Mouse (Mus musculus) intestine, embryonic 15.5 days (tissue): Measurements from ENCODE around the gene Ager. TPM values are rescaled to one million over a fixed set of nuclear protein-coding genes. Genes with fewer than 3 reads are reported as not detected.

Source experiments
- ATAC-seq: fragments of 200-750 bp; cut with Nextera tagmentation; 2 replicates; pipeline ENCODE4 v1.8.0; 2017; ENCODE audit warnings: moderate TSS enrichment, moderate library complexity
- H3K27ac ChIP-seq: fragments of 300-500 bp; sonication (generic); 2 replicates; pipeline ENCODE4 v1.5.1; 2015; ENCODE audit warnings: mild to moderate bottlenecking, inconsistent platforms
- H3K27me3 ChIP-seq: fragments of 300-500 bp; sonication (generic); replicated peaks from 2 replicates; pipeline ENCODE4 v1.6.1; 2015; ENCODE audit warnings: inconsistent platforms
- H3K36me3 ChIP-seq: fragments of 300-500 bp; sonication (generic); 2 replicates; pipeline ENCODE4 v1.6.1; 2015; ENCODE audit warnings: inconsistent platforms
- H3K4me1 ChIP-seq: fragments of 300-500 bp; sonication (generic); replicated peaks from 2 replicates; pipeline ENCODE4 v1.6.1; 2015; ENCODE audit warnings: inconsistent platforms
- H3K4me2 ChIP-seq: fragments of 300-500 bp; sonication (generic); replicated peaks from 2 replicates; pipeline ENCODE4 v1.6.1; 2015; ENCODE audit warnings: mild to moderate bottlenecking, inconsistent platforms
- H3K4me3 ChIP-seq: fragments of 300-500 bp; sonication (generic); replicated peaks from 2 replicates; pipeline ENCODE4 v1.5.1; 2015; ENCODE audit warnings: inconsistent platforms
- H3K9ac ChIP-seq: fragments of 300-500 bp; sonication (generic); 2 replicates; pipeline ENCODE4 v1.6.1; 2015; ENCODE audit warnings: inconsistent platforms
- H3K9me3 ChIP-seq: fragments of 300-500 bp; sonication (generic); 2 replicates; pipeline ENCODE4 v1.6.1; 2016; ENCODE audit warnings: inconsistent platforms
- WGBS: fragments of 180-500 bp; shearing (Covaris S2); methylation state at CpG from one replicate; pipeline ENCODE4 v1.1.7; 2015; 5-methylcytosine and 5-hydroxymethylcytosine counted together
- polyA plus RNA-seq: library from polyadenylated mRNA; unstranded; fragments of >200 nt; fragmentation: Nextera tagmentation; extraction: Ambion mirVana; gene quantifications from 2 replicates; pipeline ENCODE4 v1.2.1, GENCODE M21; 2015

The Ager gene
- polyA plus RNA-seq, 1 experiment from 2014 or later, result 2.7 TPM

DNA sequence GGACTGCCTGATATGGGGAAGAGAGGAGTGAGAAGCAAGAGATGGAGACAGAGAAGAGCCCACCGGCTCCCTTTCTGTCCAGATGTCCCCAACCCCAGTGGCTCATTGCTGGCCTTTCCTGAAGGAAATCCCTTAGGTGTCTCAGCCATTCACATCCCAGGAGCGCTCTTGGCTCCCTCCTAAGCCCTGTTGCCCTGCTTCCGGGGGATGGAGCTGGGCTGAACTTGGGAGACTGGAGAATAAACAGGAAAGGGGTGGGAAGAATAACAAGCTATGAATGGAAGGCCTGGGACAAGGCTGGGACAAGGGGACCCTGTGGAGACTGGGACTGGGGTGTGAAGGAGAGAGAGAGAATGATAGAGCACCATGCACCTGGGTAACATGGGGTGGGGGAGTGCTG is 32.9 kb upstream of the Ager start:
- 0 out of 2 replicates have a peak, but pooled peaks have one; percentile 21 for ATAC-seq
- WGBS, result 42% methylated on average over 3 of the region's 3 CpGs

DNA sequence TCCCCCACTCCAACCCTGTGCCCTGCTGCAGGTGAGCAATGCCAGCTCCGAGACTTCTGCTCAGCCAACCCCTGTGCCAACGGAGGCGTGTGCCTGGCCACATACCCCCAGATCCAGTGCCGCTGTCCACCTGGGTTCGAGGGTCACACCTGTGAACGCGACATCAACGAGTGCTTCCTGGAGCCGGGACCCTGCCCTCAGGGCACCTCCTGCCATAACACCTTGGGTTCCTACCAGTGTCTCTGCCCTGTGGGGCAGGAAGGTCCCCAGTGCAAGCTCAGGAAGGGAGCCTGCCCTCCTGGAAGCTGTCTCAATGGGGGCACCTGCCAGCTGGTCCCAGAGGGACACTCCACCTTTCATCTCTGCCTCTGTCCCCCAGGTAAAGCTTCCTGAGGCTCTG is 30.4 kb upstream of the Ager start:
- H3K27ac ChIP-seq, result no peak overlapping the region
- no peak for ATAC-seq
- no peak overlapping the region for H3K9ac ChIP-seq
- peaks cover 10% of the 10 kb centered on the region for H3K4me1 ChIP-seq
- no peaks in the 10 kb centered on the region for H3K9me3 ChIP-seq
- 66% methylated on average over 9 of the region's 9 CpGs for WGBS
- no peaks in the 10 kb centered on the region for H3K36me3 ChIP-seq
- H3K4me2 ChIP-seq, result no peak overlapping the region
- H3K4me3 ChIP-seq, result no peak overlapping the region
- H3K27me3 ChIP-seq, result no peaks in the 10 kb centered on the region

More for the DNA sequence above, 32.9 kb upstream of the Ager start:
- Histone ChIP-seq H3K9ac (no peak overlapping the region), H3K4me2 (peak overlapping the region; percentile 39), H3K9me3 (no peaks in the 10 kb centered on the region), H3K36me3 (no peaks in the 10 kb centered on the region), H3K4me3 (peak overlapping the region; percentile 10), H3K27ac (peak overlapping the region; percentile 70), H3K4me1 (peaks cover 10% of the 10 kb centered on the region), H3K27me3 (no peaks in the 10 kb centered on the region)

DNA sequence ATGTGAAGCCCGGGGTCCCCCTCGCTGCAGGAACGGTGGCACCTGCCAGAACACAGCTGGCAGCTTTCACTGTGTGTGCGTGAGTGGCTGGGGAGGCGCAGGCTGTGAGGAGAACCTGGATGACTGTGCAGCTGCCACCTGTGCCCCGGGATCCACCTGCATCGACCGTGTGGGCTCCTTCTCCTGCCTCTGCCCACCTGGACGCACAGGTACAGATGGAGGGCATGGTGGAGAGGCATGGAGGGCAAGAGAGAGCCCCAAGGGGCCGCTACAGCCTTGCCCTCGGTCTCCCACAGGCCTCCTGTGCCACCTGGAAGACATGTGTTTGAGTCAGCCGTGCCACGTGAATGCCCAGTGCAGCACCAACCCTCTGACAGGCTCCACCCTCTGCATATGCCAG is 29.2 kb upstream of the Ager start:
- H3K27ac ChIP-seq, result no peak overlapping the region
- 79% methylated on average over 13 of the region's 13 CpGs for WGBS
- ATAC-seq, result no peak
- H3K36me3 ChIP-seq, result no peaks in the 10 kb centered on the region
- H3K4me3 ChIP-seq, result no peak overlapping the region
- H3K4me1 ChIP-seq, result peaks cover 12% of the 10 kb centered on the region
- H3K4me2 ChIP-seq, result no peak overlapping the region
- H3K27me3 ChIP-seq, result no peaks in the 10 kb centered on the region
- H3K9ac ChIP-seq, result no peak overlapping the region
- H3K9me3 ChIP-seq, result no peaks in the 10 kb centered on the region

DNA sequence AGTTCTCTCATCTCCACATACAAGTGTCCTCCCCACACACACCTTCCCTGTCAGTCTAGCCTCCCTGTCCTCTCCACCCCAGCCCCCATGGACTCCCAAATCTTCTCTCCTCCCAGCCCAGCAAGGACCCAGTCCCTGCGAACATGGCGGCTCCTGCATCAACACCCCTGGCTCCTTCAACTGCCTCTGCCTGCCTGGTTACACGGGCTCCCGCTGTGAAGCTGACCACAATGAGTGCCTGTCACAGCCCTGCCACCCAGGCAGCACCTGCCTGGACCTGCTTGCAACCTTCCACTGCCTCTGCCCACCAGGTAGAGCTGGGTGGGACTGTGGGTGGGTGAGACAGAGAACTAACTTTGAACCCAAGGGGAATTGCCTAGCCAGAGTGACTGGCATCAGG is 27.7 kb upstream of the Ager start:
- no peak for ATAC-seq
- no peaks in the 10 kb centered on the region for H3K9me3 ChIP-seq
- no peaks in the 10 kb centered on the region for H3K36me3 ChIP-seq
- H3K4me1 ChIP-seq, result 0 out of 2 replicates have a peak, but pooled peaks cover 3% of the 10 kb centered on the region
- no peak overlapping the region for H3K9ac ChIP-seq
- H3K27me3 ChIP-seq, result no peaks in the 10 kb centered on the region
- H3K4me3 ChIP-seq, result no peak overlapping the region
- WGBS, result 65% methylated on average over 4 of the region's 4 CpGs
- H3K27ac ChIP-seq, result no peak overlapping the region
- no peak overlapping the region for H3K4me2 ChIP-seq

DNA sequence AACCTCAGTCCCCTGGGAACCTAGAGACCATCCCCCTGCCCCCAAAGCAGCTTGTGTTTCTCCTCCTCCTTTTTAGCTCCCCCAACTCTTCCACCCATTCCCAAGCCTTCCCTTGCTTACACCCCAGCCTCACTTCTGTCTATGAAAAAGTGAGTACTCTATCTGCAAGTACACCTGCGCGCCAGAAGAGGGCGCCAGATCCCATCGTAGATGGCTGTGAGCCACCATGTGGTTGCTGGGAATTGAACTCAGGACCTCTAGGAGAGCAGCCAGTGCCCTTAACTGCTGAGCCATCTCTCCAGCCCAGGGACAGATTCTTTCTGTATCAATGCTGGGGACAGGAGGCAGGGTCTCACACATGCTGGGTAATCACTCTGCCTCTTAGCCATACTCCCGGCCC is 25.8 kb upstream of the Ager start:
- WGBS, result 20% methylated on average over 5 of the region's 5 CpGs
- no peaks in the 10 kb centered on the region for H3K36me3 ChIP-seq
- H3K9ac ChIP-seq, result no peak overlapping the region
- peaks cover 9% of the 10 kb centered on the region; the same call in 1 of the 2 replicates for H3K4me1 ChIP-seq
- H3K9me3 ChIP-seq, result no peaks in the 10 kb centered on the region
- no peaks in the 10 kb centered on the region for H3K27me3 ChIP-seq
- ATAC-seq, result no peak
- no peak overlapping the region for H3K27ac ChIP-seq
- H3K4me3 ChIP-seq, result no peak overlapping the region
- H3K4me2 ChIP-seq, result no peak overlapping the region

DNA sequence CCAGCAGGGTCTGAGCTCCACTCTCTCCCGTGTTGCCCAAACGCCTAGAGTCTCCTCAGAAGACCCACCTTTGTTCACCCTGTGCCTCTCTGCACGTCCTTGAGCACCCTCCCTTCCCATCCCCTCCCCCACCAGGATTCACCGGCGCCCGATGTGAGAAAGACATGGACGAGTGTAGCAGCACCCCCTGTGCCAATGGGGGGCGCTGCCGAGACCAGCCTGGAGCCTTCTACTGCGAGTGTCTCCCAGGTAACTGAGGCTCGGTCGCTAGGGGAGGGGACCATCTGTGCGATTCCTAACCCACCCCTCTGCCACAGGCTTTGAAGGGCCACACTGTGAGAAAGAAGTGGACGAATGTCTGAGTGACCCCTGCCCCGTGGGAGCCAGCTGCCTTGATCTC is 25.3 kb upstream of the Ager start:
- no peak for ATAC-seq
- H3K9ac ChIP-seq, result no peak overlapping the region
- H3K36me3 ChIP-seq, result no peaks in the 10 kb centered on the region
- H3K27ac ChIP-seq, result no peak overlapping the region
- H3K4me2 ChIP-seq, result no peak overlapping the region
- H3K4me3 ChIP-seq, result no peak overlapping the region
- no peaks in the 10 kb centered on the region for H3K9me3 ChIP-seq
- peaks cover 9% of the 10 kb centered on the region; the same call in 1 of the 2 replicates for H3K4me1 ChIP-seq
- H3K27me3 ChIP-seq, result no peaks in the 10 kb centered on the region
- 12% methylated on average over 15 of the region's 15 CpGs for WGBS

DNA sequence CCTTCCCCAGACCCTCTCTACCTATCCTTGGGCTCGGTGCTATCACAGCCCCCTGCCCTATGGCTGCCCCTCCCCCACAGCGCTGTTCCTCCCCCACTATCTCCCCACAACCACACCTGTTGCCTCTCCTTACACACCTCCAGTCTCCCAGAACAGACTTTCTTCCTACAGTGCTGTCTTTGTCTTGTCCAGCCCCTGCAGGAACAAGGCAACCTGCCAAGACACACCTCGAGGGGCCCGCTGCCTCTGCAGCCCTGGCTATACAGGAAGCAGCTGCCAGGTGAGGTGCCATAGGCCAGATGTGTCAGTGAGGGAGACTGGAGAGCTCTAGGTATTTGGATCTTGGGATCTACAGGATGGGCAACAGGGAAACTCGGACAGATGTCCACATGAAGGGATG is 21.1 kb upstream of the Ager start:
- Histone ChIP-seq H3K9me3 (no peaks in the 10 kb centered on the region), H3K27me3 (no peaks in the 10 kb centered on the region), H3K4me3 (no peak overlapping the region), H3K36me3 (no peaks in the 10 kb centered on the region), H3K4me2 (no peak overlapping the region), H3K9ac (no peak overlapping the region), H3K4me1 (peaks cover 9% of the 10 kb centered on the region; the same call in 1 of the 2 replicates), H3K27ac (peak overlapping the region; percentile 66)
- peak; percentile 89 for ATAC-seq
- 60% methylated on average over 5 of the region's 5 CpGs for WGBS

DNA sequence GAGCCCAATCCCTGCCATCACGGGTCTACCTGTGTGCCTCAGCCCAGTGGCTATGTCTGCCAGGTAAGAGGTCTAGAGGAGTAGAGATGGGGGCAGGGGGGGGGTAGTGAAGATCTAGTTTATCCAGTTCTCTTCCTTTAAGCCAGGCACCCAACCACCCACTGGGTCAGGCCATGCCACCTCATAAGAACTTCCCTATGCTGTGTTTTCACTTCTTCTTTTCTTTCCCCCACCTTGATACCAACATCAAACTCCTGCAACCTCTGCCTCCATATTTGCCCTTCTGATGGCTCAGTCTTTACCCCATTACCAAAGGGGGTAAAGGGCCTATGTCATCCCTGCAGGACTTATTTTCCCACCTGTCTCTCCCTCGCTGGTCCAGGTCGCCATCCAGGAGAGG is 19.6 kb upstream of the Ager start:
- 93% methylated on average over 3 of the region's 3 CpGs for WGBS
- Histone ChIP-seq H3K9ac (no peak overlapping the region), H3K4me2 (no peak overlapping the region), H3K4me1 (peaks cover 7% of the 10 kb centered on the region; the same call in 1 of the 2 replicates), H3K36me3 (no peaks in the 10 kb centered on the region), H3K9me3 (no peaks in the 10 kb centered on the region), H3K27ac (no peak overlapping the region), H3K4me3 (no peak overlapping the region), H3K27me3 (no peaks in the 10 kb centered on the region)
- no peak for ATAC-seq

DNA sequence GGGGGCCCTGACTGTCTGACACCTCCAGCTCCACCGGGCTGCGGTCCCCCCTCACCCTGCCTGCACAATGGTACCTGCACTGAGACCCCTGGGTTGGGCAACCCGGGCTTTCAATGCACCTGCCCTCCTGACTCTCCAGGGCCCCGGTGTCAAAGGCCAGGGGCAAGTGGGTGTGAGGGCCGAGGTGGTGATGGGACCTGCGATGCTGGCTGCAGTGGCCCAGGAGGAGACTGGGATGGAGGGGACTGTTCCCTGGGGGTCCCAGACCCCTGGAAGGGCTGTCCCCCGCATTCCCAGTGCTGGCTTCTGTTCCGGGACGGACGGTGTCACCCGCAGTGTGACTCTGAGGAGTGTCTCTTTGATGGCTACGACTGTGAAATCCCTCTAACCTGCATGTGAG is 15.1 kb upstream of the Ager start:
- ATAC-seq, result no peak
- H3K9me3 ChIP-seq, result no peaks in the 10 kb centered on the region
- H3K4me2 ChIP-seq, result no peak overlapping the region
- no peak overlapping the region for H3K4me3 ChIP-seq
- H3K27ac ChIP-seq, result no peak overlapping the region
- peaks cover 8% of the 10 kb centered on the region; the same call in 1 of the 2 replicates for H3K4me1 ChIP-seq
- no peaks in the 10 kb centered on the region for H3K27me3 ChIP-seq
- no peaks in the 10 kb centered on the region for H3K36me3 ChIP-seq
- 82% methylated on average over 12 of the region's 12 CpGs for WGBS
- no peak overlapping the region for H3K9ac ChIP-seq

DNA sequence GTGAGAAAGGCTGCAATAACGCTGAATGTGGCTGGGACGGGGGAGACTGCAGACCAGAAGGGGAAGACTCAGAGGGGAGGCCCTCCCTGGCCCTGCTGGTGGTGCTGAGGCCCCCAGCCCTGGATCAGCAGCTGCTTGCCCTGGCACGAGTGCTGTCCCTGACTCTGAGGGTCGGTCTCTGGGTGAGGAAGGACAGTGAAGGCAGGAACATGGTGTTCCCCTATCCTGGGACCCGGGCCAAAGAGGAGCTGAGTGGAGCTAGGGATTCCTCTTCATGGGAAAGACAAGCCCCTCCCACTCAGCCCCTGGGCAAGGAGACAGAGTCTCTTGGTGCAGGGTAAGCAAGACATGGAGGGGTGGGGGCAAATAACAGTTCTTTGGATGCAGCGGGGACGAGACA is 14.3 kb upstream of the Ager start:
- Histone ChIP-seq H3K36me3 (no peaks in the 10 kb centered on the region), H3K4me2 (no peak overlapping the region), H3K9me3 (no peaks in the 10 kb centered on the region), H3K4me3 (no peak overlapping the region), H3K27ac (no peak overlapping the region), H3K4me1 (peaks cover 11% of the 10 kb centered on the region), H3K9ac (no peak overlapping the region), H3K27me3 (no peaks in the 10 kb centered on the region)
- WGBS, result 55% methylated on average over 7 of the region's 7 CpGs
- no peak for ATAC-seq

DNA sequence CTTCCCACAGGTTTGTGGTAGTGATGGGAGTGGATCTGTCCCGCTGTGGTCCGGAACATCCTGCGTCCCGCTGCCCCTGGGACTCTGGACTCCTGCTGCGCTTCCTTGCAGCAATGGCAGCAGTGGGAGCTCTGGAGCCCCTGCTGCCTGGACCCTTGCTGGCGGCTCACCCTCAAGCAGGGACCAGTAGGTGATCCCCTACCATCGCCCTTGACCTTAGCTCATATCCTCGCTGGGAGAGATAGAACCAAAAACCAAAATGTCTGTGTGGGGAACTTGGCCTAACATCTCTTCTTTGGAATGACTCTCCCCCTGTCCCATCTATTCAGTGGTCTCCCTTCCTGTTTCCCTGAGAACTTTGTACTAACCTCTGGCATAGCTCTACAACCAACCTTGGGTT is 13.8 kb upstream of the Ager start:
- WGBS, result 88% methylated on average over 8 of the region's 8 CpGs
- no peak overlapping the region for H3K4me2 ChIP-seq
- H3K27me3 ChIP-seq, result no peaks in the 10 kb centered on the region
- ATAC-seq, result no peak
- no peaks in the 10 kb centered on the region for H3K36me3 ChIP-seq
- H3K4me3 ChIP-seq, result no peak overlapping the region
- no peaks in the 10 kb centered on the region for H3K9me3 ChIP-seq
- no peak overlapping the region for H3K27ac ChIP-seq
- no peak overlapping the region for H3K9ac ChIP-seq
- H3K4me1 ChIP-seq, result peaks cover 16% of the 10 kb centered on the region

DNA sequence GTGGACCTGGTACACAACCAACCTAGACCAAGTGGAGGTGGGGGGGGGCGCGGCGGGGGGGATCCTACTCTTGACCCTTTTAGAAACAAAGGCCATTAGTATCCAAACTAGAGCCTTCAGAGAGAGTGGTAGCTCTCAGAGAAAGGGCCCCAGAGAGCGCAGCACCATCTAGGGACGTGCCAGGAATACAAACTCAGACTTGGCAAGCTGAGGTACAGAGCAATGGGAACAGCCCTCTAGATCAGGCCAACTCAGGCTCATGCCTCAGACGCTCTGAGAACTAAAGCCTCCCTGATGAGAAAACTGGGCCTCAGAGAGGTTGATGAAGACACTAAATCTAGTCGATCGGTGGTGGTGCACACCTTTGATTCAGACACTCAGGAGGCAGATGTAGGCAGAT is 12.5 kb upstream of the Ager start:
- WGBS, result 88% methylated on average over 8 of the region's 8 CpGs
- no peak overlapping the region for H3K27ac ChIP-seq
- H3K4me3 ChIP-seq, result no peak overlapping the region
- no peaks in the 10 kb centered on the region for H3K27me3 ChIP-seq
- H3K4me2 ChIP-seq, result no peak overlapping the region
- no peaks in the 10 kb centered on the region for H3K9me3 ChIP-seq
- H3K4me1 ChIP-seq, result peaks cover 26% of the 10 kb centered on the region
- ATAC-seq, result no peak
- H3K9ac ChIP-seq, result no peak overlapping the region
- no peaks in the 10 kb centered on the region for H3K36me3 ChIP-seq

DNA sequence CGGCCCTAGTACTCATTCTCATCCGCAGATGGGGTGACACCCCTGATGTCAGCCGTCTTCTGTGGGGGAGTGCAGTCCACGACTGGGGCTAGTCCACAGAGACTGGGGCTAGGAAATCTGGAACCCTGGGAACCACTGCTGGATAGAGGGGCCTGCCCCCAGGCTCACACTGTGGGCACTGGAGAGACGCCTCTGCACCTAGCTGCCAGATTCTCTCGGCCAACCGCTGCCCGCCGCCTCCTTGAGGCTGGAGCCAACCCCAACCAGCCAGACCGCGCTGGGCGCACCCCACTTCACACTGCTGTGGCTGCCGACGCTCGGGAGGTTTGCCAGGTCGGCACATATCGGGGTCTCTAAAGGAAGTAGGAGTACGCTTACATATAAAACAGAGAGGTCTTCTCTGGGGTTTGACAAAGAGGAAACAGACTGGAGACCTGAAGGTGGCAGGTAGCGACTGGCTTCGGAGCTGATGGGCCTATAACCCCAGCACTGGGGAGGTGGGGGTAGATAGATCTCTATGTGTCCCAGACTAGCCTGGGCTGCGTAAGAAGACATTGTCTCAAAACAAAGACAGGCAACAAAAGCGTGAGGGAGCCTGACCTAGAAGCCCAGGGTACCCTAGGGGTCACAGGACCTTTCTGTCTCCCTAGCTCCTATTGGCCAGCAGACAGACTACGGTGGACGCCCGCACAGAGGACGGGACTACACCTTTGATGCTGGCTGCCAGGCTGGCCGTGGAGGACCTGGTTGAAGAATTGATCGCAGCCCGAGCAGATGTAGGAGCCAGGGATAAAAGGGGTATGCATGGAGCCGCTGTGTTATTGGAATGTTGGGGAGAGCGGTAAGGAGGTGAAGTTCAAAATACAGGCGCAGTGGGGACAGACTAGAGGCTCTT is 11.5 kb upstream of the Ager start:
- 31% methylated on average over 32 of the region's 32 CpGs for WGBS
- Histone ChIP-seq H3K4me1 (peaks cover 36% of the 10 kb centered on the region), H3K9me3 (no peaks in the 10 kb centered on the region), H3K27ac (peak overlapping the region; percentile 94), H3K36me3 (no peaks in the 10 kb centered on the region), H3K27me3 (no peaks in the 10 kb centered on the region), H3K4me2 (peak overlapping the region; percentile 82), H3K4me3 (peak overlapping the region; percentile 65), H3K9ac (peak overlapping the region; percentile 96)
- ATAC-seq, result no peak
